Mouse (Mus musculus): ENCODE measurements around the gene Crcp. TPM values are rescaled to one million over a fixed set of nuclear protein-coding genes. Genes with fewer than 3 reads are reported as not detected.

Crcp gene
- polyA plus RNA-seq (2015; fragmentation: Nextera tagmentation; extraction: Ambion mirVana), result 37.2 and 38.7 TPM in 2 replicates

GRCm38 (mm10) chr5:130029142-130029897 is at the start of gene Crcp, which contains the start of gene Asl:
Gene Crcp (plus strand): TSS chr5:130029290.
Gene Asl (minus strand): TSS chr5:130029247.
- Histone ChIP-seq H3K27ac (ENCODE audit: low read length) (peak within 1 kb of the TSS; percentile 90), H3K36me3 (ENCODE audit: control insufficient read depth, insufficient read depth, low read length) (no peaks in the 10 kb centered on the region), H3K9me3 (ENCODE audit: control insufficient read depth, low read length) (no peaks in the 10 kb centered on the region), H3K9ac (ENCODE audit: low read depth, low read length) (peak within 1 kb of the TSS; percentile 88), H3K4me1 (ENCODE audit: control insufficient read depth, insufficient read depth, low read length) (peaks cover 5% of the 10 kb centered on the region; the same call in 1 of the 2 replicates), H3K4me2 (ENCODE audit: low read depth, low read length) (peak within 1 kb of the TSS; percentile 82), H3K27me3 (replicated peaks; ENCODE audit: control insufficient read depth, insufficient read depth, low read length) (no peaks in the 10 kb centered on the region), H3K4me3 (ENCODE audit: low read length) (peak within 1 kb of the TSS; percentile 77)
- WGBS, result 2% methylated on average over 51 of the region's 51 CpGs
- peak; percentile 84 for ATAC-seq

- H3K4me2 ChIP-seq (ENCODE audit: low read depth, low read length), result no peak overlapping the region
- no peak overlapping the region; the same call in 1 of the 2 replicates for H3K27ac ChIP-seq (ENCODE audit: low read length)
- 56% methylated on average over 3 of the region's 3 CpGs for WGBS
- H3K36me3 ChIP-seq (ENCODE audit: control insufficient read depth, insufficient read depth, low read length), result no peaks in the 10 kb centered on the region; the same call in 1 of the 2 replicates
- no peak for ATAC-seq
- no peaks in the 10 kb centered on the region for H3K9me3 ChIP-seq (ENCODE audit: control insufficient read depth, low read length)
- H3K27me3 ChIP-seq (replicated peaks; ENCODE audit: control insufficient read depth, insufficient read depth, low read length), result no peaks in the 10 kb centered on the region
- H3K4me3 ChIP-seq (ENCODE audit: low read length), result no peak overlapping the region
- no peaks in the 10 kb centered on the region; the same call in 1 of the 2 replicates for H3K4me1 ChIP-seq (ENCODE audit: control insufficient read depth, insufficient read depth, low read length)
- no peak overlapping the region for H3K9ac ChIP-seq (ENCODE audit: low read depth, low read length)
These were observed 48.9 kb upstream of the Crcp start for GRCm38 (mm10) chr5:129980216-129980615.

DNA sequence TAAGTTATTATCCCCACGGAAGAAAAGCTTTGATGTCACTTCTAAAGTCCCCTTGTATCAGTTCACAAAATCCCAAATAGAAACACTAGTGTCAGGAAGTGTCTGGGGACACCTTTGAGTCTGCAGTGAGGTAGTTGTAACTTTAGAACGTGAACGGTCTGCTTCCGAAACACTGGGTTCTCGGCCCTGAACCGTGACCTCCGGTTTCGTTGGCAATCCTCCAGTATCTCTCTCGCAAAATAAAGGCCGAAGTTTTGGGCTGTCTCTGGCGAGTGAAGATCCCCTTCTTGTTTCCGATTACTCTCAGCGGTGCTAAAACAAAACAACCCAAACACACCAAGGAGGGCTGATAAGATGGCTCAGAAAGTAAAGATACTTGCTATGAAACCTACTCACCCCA is 39.7 kb upstream of the Crcp start:
- no peak for ATAC-seq
- Histone ChIP-seq H3K4me3 (ENCODE audit: low read length) (no peak overlapping the region), H3K9me3 (ENCODE audit: control insufficient read depth, low read length) (no peaks in the 10 kb centered on the region), H3K27me3 (replicated peaks; ENCODE audit: control insufficient read depth, insufficient read depth, low read length) (no peaks in the 10 kb centered on the region), H3K4me2 (ENCODE audit: low read depth, low read length) (no peak overlapping the region), H3K9ac (ENCODE audit: low read depth, low read length) (no peak overlapping the region), H3K4me1 (ENCODE audit: control insufficient read depth, insufficient read depth, low read length) (no peaks in the 10 kb centered on the region), H3K27ac (ENCODE audit: low read length) (no peak overlapping the region), H3K36me3 (ENCODE audit: control insufficient read depth, insufficient read depth, low read length) (peaks cover 3% of the 10 kb centered on the region; the same call in 1 of the 2 replicates)
- 84% methylated on average over 13 of the region's 13 CpGs for WGBS

- WGBS, result 91% methylated on average over 5 of the region's 5 CpGs
- no peak overlapping the region for H3K9ac ChIP-seq (ENCODE audit: low read depth, low read length)
These were observed 37.2 kb upstream of the Crcp start for GRCm38 (mm10) chr5:129991898-129992297.

GRCm38 (mm10) chr5:129993374-129993773 is 35.7 kb upstream of the Crcp start:
- Histone ChIP-seq H3K9me3 (ENCODE audit: control insufficient read depth, low read length) (no peaks in the 10 kb centered on the region), H3K27me3 (replicated peaks; ENCODE audit: control insufficient read depth, insufficient read depth, low read length) (no peaks in the 10 kb centered on the region), H3K4me1 (ENCODE audit: control insufficient read depth, insufficient read depth, low read length) (no peaks in the 10 kb centered on the region), H3K27ac (ENCODE audit: low read length) (no peak overlapping the region), H3K4me2 (ENCODE audit: low read depth, low read length) (no peak overlapping the region), H3K4me3 (ENCODE audit: low read length) (no peak overlapping the region), H3K9ac (ENCODE audit: low read depth, low read length) (no peak overlapping the region), H3K36me3 (ENCODE audit: control insufficient read depth, insufficient read depth, low read length) (peaks cover 7% of the 10 kb centered on the region; the same call in 1 of the 2 replicates)
- no peak for ATAC-seq
- WGBS, result 88% methylated on average over 14 of the region's 14 CpGs

More at GRCm38 (mm10) chr5:129991898-129992297, 37.2 kb upstream of the Crcp start:
- H3K9me3 ChIP-seq (ENCODE audit: control insufficient read depth, low read length), result no peaks in the 10 kb centered on the region
- H3K36me3 ChIP-seq (ENCODE audit: control insufficient read depth, insufficient read depth, low read length), result peaks cover 7% of the 10 kb centered on the region; the same call in 1 of the 2 replicates
- no peaks in the 10 kb centered on the region for H3K4me1 ChIP-seq (ENCODE audit: control insufficient read depth, insufficient read depth, low read length)
- no peak overlapping the region for H3K27ac ChIP-seq (ENCODE audit: low read length)
- H3K4me3 ChIP-seq (ENCODE audit: low read length), result no peak overlapping the region
- H3K27me3 ChIP-seq (replicated peaks; ENCODE audit: control insufficient read depth, insufficient read depth, low read length), result no peaks in the 10 kb centered on the region
- H3K4me2 ChIP-seq (ENCODE audit: low read depth, low read length), result no peak overlapping the region
- ATAC-seq, result peak; percentile 62; the same call in 1 of the 2 replicates

GRCm38 (mm10) chr5:129994989-129995388 is 34.1 kb upstream of the Crcp start:
- H3K9ac ChIP-seq (ENCODE audit: low read depth, low read length), result no peak overlapping the region
- H3K36me3 ChIP-seq (ENCODE audit: control insufficient read depth, insufficient read depth, low read length), result peaks cover 4% of the 10 kb centered on the region; the same call in 1 of the 2 replicates
- no peak for ATAC-seq
- H3K27me3 ChIP-seq (replicated peaks; ENCODE audit: control insufficient read depth, insufficient read depth, low read length), result no peaks in the 10 kb centered on the region
- H3K9me3 ChIP-seq (ENCODE audit: control insufficient read depth, low read length), result no peaks in the 10 kb centered on the region
- WGBS, result 90% methylated on average over 7 of the region's 7 CpGs
- no peaks in the 10 kb centered on the region for H3K4me1 ChIP-seq (ENCODE audit: control insufficient read depth, insufficient read depth, low read length)
- H3K4me3 ChIP-seq (ENCODE audit: low read length), result no peak overlapping the region
- H3K27ac ChIP-seq (ENCODE audit: low read length), result no peak overlapping the region
- H3K4me2 ChIP-seq (ENCODE audit: low read depth, low read length), result no peak overlapping the region

DNA sequence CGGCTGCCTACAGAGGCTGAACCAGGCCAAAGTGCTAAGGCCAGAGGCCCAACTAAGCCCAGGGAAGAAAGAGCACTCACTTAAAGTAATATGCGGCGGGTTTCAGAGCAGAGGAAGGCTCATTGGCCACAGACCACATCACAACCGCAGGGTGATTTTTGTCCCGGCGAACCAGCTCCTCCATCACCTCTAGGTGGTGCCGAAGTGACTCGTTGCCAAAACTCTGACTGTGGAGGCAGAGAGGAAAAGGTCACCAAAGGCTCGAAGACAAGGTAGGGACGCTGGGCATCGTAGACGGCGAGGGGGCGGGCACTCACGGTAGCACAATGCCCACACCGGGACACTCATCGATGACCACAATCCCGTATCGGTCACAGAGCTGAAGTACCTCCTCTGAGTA is 31.4 kb upstream of the Crcp start:
- Histone ChIP-seq H3K27me3 (replicated peaks; ENCODE audit: control insufficient read depth, insufficient read depth, low read length) (no peaks in the 10 kb centered on the region), H3K27ac (ENCODE audit: low read length) (no peak overlapping the region), H3K9me3 (ENCODE audit: control insufficient read depth, low read length) (no peaks in the 10 kb centered on the region), H3K4me2 (ENCODE audit: low read depth, low read length) (no peak overlapping the region), H3K4me1 (ENCODE audit: control insufficient read depth, insufficient read depth, low read length) (0 out of 2 replicates have a peak, but pooled peaks cover 2% of the 10 kb centered on the region), H3K36me3 (ENCODE audit: control insufficient read depth, insufficient read depth, low read length) (peaks cover 4% of the 10 kb centered on the region; the same call in 1 of the 2 replicates), H3K9ac (ENCODE audit: low read depth, low read length) (no peak overlapping the region), H3K4me3 (ENCODE audit: low read length) (no peak overlapping the region)
- no peak for ATAC-seq
- 69% methylated on average over 19 of the region's 19 CpGs for WGBS

DNA sequence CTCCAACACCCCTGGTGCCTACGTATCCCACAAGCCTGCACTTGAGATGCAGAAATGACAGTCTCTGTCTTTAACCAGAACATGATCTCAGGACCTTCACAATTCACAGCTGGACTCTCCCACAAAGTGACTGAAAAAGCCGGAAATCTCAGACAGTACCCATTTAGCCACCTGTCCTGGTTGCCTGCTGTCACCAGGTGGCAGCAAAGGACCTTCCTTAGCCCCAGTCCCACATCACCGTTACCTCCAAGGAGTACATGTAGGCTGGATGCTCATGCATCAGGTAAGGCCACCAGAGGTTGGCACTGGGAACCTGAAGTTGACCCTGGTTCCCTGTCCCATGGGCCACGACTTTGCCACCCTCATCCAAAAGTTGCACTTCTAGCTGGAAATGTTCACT is 30.0 kb upstream of the Crcp start:
- 32% methylated on average over 4 of the region's 4 CpGs for WGBS
- H3K27ac ChIP-seq (ENCODE audit: low read length), result no peak overlapping the region
- peaks cover 4% of the 10 kb centered on the region; the same call in 1 of the 2 replicates for H3K36me3 ChIP-seq (ENCODE audit: control insufficient read depth, insufficient read depth, low read length)
- ATAC-seq, result no peak
- no peaks in the 10 kb centered on the region for H3K9me3 ChIP-seq (ENCODE audit: control insufficient read depth, low read length)
- no peak overlapping the region for H3K4me2 ChIP-seq (ENCODE audit: low read depth, low read length)
- H3K4me3 ChIP-seq (ENCODE audit: low read length), result no peak overlapping the region
- H3K4me1 ChIP-seq (ENCODE audit: control insufficient read depth, insufficient read depth, low read length), result peaks cover 8% of the 10 kb centered on the region
- H3K9ac ChIP-seq (ENCODE audit: low read depth, low read length), result no peak overlapping the region
- H3K27me3 ChIP-seq (replicated peaks; ENCODE audit: control insufficient read depth, insufficient read depth, low read length), result no peaks in the 10 kb centered on the region

DNA sequence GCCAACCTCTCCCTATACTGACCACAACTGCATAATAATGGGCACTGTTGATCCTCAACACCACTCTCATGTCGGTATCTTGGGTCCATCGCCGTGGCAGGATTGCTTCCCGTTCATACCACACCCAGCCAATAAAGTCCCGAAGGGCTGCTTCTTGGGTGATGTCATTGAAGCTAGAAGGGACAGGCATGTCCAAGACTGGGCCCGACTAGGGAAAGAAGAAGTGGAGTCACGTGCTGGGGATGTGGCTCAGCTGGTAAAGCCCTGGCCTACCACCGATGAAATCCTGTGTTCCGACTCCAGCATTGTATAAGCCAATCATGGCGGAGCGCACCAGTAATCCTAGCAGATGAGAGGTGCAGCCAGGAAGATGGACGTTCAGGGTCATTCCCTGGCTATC is 28.4 kb upstream of the Crcp start:
- Histone ChIP-seq H3K4me3 (ENCODE audit: low read length) (no peak overlapping the region), H3K27me3 (replicated peaks; ENCODE audit: control insufficient read depth, insufficient read depth, low read length) (no peaks in the 10 kb centered on the region), H3K4me1 (ENCODE audit: control insufficient read depth, insufficient read depth, low read length) (peaks cover 8% of the 10 kb centered on the region), H3K36me3 (ENCODE audit: control insufficient read depth, insufficient read depth, low read length) (no peaks in the 10 kb centered on the region; the same call in 1 of the 2 replicates), H3K9me3 (ENCODE audit: control insufficient read depth, low read length) (no peaks in the 10 kb centered on the region; the same call in 1 of the 2 replicates), H3K9ac (ENCODE audit: low read depth, low read length) (no peak overlapping the region), H3K4me2 (ENCODE audit: low read depth, low read length) (peak overlapping the region; percentile 68), H3K27ac (ENCODE audit: low read length) (0 out of 2 replicates have a peak overlapping the region, but pooled peaks have one; percentile 88)
- 68% methylated on average over 12 of the region's 12 CpGs for WGBS
- peak; percentile 12; the same call in 1 of the 2 replicates for ATAC-seq

Data from intestine, embryonic 16.5 days (tissue).